Mouse (Mus musculus) layer of hippocampus, adult 8-10 months (tissue): Measurements from ENCODE around the gene Atn1. TPM values are rescaled to one million over a fixed set of nuclear protein-coding genes. Genes with fewer than 3 reads are reported as not detected.
A peak's percentile ranks its signal among the peaks of the same experiment; 100 is the strongest.
"Not testable (repeated sequence)": the region's sequence is repeated elsewhere in the genome, so short reads cannot be mapped to it uniquely, and the experiment has no call there.

Experiments
- DNase-seq, 2 experiments: peaks; one replicate each; pipeline ENCODE4 v3.0.0; 2022; ENCODE audit warnings: low spot score in 2 of 2
- total RNA-seq, 4 experiments: library from RNA; stranded (reverse); gene quantifications; 2 replicates each; pipeline ENCODE4 v1.2.4; 2022

Atn1 gene
- 100 to 1,000 TPM; 138 to 158 (median 147) TPM for total RNA-seq

DNA sequence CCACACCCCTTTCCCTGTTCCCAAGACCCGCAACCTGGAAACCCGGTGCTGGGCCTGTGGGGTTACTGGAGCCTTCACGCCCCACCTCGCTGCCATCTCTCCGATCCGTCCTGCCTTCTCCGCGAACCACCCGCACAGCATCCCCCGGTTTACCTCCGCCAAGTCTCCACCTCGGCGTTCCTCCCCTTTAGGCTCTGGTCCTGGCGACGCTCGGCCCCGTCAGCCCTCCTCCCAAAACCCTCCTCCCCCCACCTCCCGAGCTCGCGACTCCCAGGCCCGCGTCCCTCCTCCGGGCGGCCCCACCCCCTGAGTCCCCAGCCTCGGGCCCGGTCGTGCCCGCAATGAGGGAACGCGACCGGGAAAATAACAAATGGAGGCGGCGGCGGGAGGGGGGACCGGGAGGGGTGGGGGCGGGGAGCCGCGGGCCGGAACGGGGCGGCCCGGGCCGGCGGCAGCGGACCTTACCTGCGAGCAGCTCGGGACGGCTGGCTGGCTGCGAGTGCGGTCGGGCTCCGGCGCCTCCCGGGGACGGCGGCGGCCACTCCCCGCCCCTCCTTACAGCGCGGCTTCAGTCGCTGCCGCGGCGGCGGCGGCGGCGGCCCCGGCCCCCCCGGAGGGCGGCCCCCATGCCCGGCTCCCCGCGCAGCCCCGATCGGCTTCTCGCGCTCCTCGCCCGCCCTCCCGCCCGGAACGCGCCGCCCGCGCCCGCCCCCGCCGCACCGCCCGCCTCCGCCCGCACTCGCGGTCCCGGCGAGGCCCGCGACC lies at the start of gene Atn1, which contains the start of gene Gm45234:
TSS of gene Atn1 (minus strand) at position 694 of the 765 bp plus-strand sequence.
TSS of gene Gm45234 (minus strand) at position 191 of the 765 bp plus-strand sequence.
- DNase-seq = no peak

DNA sequence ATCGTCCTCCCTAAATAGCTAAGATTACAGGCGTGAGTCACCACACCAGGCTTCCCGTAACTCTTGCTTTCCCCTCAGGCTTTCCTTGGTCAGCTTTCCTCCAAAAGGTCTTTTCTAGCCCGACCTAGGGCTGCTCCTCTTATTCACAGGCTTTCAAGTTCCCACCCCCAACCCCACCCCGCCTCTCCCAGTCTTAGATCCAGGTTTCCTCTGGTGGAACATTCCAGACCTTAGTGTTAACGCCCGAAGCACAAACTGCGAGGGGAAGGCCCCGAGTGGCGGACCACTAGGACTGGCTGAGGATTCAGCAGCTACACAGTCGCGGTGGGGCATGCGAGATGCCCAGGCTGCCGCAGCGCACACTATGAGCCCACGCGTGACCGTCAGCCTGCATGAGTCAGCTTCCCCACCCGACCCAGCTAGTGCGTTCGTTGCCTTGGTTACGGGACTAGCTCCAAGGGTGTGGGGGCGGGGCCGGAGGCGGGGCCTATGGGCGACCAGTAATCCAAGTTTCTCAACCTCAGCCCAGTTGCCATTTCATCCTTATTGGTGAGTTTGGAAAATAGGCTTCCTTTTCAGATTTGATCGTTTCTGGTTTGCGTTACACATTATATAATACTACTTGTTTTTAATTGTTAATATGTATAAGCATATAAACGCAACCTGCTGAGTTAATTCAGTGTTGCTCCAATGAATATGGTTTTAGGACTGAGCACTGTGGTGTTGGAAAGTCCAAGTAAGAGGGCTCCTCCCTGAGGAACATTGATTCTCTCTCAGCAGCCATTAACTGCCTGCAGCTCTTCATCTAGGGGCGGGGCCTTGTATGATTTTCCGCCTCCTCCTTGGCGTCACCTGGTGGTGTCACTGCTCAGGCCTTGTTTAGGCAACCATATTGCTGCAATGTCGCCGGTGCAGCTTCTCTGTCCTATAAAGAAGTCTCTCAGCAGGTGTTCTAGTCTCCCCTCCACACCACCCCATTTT lies 49.3 kb upstream of the Atn1 start:
- DNase-seq = peak; percentile 95 to 96

DNA sequence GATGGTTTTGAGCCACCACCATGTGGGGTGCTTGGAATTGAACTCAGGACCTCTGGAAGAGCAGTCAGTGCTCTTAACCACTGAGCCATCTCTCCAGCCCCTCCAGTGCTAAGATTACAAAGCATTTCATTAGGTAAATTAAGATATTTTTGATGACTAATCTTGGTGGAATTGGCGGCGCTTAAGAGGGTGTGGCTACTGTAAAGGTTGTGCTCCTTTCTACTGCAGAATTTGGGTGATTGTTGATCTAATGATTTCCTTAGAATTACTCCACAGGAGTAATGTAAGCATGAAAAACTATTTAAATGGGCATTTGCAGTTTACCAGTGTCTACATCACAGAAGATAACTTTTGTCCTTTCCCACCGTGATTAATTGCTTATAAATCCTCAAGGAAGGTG lies 48.0 kb upstream of the Atn1 start:
- DNase-seq = no peak

DNA sequence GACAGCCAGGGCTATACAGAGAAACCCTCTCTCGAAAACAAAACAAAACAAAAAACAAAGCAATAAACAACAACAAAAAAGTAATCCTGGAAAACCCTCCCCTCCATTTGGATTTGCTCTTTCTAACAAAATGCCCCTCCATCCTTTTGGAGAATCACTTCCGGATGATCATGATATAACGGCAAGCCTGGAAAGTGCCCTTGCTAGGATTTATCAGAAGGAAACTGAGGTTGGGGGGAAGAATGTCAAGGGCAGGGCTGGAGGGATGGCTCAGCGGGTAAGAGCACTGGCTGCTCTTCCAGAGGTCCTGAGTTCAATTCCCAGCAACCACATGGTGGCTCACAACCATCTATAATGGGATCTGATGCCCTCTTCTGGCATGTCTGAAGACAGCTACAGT lies 47.4 kb upstream of the Atn1 start:
- not testable (repeated sequence) for DNase-seq

DNA sequence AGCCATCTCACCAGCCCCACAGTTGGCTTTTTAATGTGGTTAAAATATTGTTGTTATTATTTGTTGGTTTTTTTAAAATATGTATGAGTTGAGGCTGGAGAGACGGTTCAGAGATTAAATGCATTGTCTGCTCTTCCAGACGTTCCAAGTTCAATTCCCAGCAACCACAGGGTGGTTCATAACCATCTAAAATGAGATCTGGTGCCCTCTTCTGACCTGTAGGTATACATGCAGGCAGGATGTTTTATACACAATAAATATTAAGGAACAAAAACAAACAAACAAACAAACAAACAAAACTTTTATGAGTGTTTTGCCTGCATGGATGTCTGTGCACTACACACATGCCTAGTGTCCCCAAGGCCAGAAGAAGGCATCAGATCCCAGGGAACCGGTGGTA lies 46.7 kb upstream of the Atn1 start:
- no peak for DNase-seq

DNA sequence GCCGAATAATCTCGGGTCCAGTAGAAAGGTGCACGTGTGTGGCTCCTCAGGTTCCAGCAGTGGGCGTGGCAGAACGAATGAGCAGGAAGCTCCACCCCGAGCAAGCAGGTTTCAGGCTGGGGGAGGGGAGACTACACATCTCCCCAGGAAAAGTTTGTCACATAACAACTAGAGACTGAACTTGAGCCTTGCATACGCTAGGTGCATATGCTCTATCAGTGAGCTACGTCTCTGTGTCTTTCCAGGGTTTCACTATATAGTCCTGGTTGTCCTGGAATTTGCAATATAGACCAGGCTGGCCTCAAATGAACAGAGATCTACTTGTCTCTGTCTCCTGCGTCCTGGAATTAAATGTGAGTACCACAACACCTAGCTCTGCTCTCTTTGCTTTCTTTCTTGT lies 46.1 kb upstream of the Atn1 start:
- not testable (repeated sequence) for DNase-seq

DNA sequence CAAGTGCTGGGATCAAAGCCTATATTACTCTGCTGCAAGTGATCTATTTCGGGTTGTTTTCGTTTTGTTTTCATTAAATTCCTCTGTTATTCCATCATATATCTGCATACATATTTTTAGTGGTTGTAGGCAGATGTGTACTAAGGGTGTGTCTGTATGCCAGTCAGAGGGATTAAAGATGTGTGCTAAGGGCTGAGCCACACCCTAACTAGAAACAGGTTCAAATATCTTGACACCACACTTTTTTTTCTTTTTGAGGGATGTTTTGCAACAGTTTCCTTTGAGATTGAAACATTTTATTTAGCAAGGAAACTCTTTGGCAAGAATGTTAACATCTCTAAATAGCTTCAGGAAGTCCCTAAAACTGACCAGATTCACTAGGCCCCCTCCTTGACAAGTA lies 39.9 kb upstream of the Atn1 start:
- no peak for DNase-seq

DNA sequence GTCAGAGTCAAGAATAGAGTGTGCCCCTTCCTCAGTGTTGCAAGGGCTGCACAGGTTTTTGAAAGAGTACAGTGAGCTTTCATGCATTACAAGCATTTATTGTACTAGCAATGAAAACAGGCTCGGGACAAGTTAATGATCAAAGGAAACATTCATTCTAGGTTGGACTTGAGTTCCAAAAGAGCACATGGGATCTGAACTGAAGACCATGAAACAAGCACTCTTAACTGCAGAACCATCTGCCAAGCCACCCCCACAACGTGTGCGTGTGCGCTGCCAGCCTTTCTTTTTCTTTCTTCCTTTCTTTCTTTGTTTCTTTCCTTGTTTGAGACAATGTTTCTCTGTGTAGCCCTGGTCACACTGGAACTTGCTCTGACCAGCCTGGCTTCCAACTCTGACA lies 39.5 kb upstream of the Atn1 start:
- no peak for DNase-seq

DNA sequence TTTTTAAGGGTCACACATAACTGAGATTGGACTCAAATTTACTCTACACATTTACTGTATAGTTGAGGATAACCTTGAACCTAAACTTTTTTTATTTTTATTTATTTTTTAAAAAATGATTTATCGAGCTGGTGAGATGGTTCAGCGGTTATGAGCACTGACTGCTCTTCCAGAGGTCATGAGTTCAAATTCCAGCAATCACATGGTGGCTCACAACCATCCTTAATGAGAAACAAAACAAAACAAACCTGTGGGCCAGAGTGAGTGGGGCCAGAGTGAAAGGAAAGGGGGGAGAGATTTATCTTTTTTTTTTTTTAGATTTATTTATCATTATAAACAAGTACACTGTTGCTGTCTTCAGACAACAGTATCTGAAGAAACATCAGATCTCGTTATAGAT lies 35.6 kb upstream of the Atn1 start:
- DNase-seq = no peak

DNA sequence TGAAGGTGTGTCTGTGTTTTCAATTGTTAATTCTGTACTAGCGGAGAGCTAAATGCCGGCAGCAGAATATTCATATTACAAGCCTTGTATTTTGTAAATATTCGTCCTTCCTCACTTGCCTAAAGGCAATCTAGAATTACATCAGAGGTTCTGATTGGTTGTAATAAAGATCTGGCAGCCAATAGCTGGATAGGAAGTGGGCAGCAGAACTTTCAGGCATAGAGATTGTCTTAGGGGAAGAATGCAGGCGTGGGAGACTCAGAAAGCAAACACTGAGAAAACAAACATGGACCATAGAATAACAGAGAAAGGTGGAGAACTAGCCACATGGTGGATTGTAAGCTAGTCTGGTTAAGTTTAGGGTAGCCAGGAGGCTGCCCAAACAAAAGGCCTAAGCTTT lies 33.8 kb upstream of the Atn1 start:
- no peak for DNase-seq

DNA sequence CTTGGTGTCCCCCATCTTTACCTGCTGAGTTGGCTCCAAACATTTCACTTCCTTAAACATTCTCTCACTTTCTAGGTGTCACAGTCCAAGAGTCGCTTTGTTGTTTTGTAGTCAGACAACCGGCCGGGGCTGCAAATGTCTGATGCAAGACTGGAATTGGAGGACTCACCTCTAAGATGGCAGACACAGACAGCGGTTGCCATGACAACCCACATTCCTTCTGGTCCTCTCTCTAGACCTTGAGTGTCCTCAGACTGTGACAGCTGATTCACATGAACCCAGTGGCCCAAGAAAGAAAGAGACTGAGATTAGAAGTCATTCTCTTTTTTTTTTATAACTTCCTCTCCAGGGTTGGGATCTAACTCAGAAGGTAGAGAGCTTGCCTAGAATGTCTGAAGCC lies 33.2 kb upstream of the Atn1 start:
- no peak for DNase-seq

DNA sequence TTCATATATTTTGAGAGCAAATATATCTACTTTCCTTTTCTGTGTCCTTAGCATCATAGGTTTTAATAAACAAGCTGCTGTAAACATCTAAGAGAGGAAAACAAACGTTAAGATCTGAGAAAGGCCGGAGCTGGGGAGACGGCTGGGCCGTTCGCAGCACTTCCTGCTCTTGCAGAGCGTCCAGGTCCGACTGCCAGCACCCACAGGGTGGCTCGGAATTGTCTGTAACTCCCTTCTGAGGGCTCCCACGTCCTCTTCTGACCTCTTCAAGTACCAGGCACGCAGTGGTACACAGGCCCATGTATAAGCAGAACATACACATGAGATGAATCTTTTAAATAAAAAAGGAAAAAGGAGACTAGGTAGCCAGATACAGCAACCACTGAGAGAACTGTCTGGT lies 31.4 kb upstream of the Atn1 start:
- DNase-seq = no peak

DNA sequence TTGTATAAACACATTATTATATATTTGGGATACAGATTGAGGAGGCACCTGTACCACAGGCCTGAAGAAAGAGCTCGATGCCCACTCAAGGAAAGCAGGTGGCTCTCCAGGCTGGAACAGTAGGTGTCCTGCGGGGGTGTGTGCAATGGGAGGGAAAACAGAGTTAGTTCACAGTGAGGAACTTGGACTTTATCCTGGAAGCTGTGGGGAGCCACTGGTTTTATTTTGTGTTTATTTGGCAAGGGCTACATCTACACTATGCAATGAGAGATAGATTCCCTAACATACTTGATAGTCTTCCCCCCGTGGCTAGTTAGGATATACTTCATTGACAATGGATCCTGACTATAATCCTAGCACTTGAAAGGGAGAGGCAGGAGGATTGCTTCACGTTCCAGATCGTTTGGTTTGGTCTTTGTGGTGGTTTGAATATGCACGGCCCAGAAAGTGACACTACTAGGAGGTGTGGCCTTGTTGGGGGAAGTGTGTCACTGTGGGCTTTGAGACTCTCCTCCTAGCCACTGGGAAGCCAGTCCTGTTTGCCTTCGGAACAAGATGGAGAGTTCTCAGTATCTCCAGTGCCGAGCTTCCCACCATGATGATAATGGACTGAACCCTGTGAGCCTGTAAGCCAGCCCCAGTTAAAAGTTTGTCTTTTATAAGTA lies 30.6 kb upstream of the Atn1 start:
- DNase-seq = no peak

DNA sequence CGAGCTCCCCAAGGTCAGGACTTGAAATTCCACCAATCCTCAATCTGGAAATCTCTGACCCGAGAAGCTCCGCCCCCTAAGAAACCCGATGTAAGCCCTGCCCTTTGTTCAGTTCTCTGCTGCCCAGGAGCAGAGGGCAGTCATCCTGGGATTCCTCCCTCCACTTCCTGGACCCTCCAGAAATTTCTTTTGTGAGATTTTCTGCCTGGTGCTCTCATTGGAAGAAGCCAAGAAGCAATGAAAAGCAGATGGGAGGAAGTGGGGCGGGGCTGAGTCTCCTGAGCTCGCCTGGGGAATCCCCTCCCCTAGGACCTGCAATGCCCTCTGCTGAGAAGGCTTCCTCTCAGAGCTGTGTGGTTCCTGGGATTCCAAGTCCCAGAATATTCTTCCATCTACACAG lies 26.1 kb upstream of the Atn1 start:
- DNase-seq = no peak

DNA sequence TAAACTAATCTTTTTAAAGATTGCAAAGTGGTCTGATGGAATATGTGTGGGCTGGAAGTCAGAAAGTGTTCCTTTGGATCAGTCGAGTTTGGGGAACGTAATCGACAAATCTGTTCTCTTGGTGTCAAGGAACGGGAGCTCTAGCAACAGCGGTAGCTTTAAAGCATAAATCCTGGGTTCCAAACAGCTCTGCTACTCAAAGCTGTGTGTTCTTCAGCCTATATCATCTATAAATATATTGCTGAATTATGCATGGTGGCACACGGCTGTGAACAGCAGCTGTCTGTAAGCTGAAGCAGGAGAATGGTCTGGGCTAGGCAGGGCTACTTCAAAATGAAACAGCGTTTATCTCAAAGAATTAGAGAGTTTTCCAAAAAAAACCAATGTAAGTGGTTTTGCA lies 24.6 kb upstream of the Atn1 start:
- DNase-seq = no peak

DNA sequence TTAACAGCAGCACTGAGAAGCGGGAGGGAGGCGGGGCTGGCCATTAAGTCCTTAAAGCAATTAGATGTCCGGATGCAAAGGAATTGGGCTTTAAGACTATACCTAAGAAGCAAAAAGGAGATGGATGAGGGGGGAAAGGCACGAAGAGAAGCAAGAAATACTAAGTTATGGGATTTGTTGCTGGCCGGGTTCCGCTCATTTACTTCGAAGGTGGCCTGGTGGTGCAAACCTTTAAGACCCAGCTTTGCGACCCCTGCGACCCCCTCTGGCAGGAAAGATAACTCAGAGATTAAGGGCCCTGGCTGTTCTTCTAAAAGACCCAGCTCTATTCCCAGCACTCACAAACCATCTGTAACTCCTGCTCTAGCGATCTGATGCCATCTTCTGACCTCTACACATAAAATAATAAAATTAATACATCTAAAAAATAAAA lies 23.7 kb upstream of the Atn1 start:
- no peak for DNase-seq

DNA sequence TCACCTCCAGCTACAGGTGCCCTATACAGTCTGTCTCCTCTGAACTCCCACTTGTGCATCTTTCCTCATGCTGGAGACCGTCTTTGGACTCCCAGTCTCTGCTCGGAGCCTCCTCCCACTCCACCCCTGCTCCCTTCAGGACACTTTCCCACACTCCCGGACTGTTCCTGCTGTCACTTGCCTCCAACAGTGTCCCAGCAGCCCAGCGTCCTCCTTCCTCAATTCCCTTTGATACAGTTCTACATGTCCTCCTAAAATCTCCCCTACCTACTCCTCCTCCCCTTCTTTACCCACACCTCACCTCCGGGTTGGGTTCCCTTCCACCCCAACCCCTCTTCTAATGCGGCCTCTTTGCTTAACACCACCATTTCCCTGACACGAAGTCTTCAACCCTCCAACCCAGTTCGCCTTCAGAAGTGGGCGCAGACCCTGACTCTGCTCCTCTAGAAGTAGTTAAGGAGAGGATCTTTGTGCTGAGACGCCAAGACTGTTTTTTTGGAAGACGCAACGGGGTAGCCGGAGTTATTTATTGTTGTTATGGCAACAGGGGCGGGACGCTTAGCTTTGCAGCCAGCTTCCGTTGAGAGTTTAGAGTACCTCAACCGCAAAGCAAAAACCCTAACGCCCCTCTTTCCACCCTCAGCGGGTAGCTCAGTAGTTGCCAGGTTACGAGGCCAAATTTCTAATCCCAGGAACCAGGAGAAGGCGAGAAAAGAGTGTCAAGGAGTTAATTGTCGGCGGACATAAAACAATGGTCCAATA lies 23.1 kb upstream of the Atn1 start, which contains the start of gene Lrrc23:
TSS of gene Lrrc23 (minus strand) at position 506 of the 762 bp plus-strand sequence.
- no peak for DNase-seq

DNA sequence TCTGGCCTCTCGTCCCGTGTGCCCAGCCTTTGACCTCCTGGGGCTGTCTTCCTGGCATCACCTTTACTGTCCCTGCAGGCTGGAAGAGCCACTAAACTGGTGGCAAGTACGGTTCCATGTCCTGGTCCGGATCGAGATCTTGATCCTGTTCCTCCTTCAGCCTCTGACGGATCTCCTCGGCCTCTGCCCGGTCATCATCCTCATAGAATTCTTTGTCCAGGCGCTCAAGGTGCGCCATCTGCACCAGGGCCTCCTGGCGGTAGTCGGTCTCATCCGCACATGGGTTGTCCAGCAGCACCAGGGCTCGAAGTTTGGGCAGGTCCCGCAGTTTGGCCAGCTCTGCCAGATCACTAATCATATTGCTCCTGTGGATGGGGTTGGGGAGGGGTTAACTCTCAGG lies 14.2 kb upstream of the Atn1 start:
- DNase-seq = no peak

DNA sequence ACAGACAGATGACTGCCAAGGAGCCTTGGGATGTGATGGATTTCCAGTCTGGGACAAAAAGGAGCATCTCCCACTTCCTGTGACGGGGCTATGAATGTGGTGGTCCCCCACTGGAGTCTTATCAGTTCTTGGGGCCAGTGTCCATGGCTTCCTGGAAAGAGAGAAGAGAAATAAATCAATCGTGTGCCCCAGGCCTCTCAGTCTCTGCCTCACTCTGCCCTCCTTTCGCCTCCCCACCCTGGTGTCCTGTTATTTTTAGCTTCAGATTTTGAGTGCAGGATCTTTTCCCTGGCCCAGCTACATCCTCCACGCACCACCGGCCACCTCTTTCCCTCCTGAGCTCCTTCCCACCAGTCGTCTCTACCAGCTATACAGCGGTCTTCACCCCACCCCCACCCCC lies 13.7 kb upstream of the Atn1 start:
- DNase-seq = no peak

DNA sequence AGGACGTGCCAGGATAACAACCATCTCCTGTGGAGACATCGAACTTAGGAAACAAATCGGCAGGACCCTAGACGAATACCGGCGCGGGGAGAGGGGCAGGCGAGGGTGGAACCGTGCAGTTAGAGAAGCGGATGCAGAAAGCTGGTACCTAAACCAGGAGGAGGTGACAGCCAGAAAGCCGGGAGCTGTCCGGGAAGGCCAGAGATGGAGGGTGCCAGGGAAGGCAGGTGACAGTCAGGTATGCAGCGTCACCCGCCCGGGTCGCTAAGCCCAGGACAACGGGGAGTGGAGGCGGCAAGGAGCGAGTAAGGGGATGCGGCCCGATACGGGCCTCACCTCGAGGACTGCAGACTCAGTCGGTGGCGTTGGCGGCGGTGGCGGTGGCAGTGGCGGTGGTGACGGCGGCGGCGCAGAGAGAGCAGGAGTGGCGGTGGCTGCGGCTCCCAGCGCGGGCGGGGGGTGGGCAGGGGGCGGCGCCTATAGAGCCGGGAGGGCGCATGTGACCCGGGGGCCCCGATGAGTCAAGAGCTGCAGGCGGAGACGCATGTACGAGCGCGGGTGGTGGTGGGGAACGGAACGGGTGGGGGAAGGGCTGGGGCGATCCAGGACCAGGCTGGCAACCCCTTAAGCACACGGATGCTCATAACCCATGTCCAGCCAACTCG lies 12.9 kb upstream of the Atn1 start, which contains the start of gene Eno2:
TSS of gene Eno2 (minus strand) at position 573 of the 665 bp plus-strand sequence.
- peak in 1 of 2 experiments; percentile 70 for DNase-seq
